Mouse (Mus musculus) frontal cortex, adult 2 months (tissue): ENCODE measurements around the gene Tspan31. TPM values are rescaled to one million over a fixed set of nuclear protein-coding genes. Genes with fewer than 3 reads are reported as not detected.

ENCODE experiments used
- DNase-seq, 2 experiments: peaks; one replicate each; pipeline ENCODE4 v3.0.0; 2022; ENCODE audit warnings: low spot score in 1 of 2; ENCODE audit errors: extremely low spot score in 1 of 2
- polyA plus RNA-seq: library from polyadenylated mRNA; depleted of rRNA; stranded (reverse); fragments of >200 nt; gene quantifications from 2 replicates; pipeline ENCODE4 v1.2.3, GENCODE M21; 2012; rRNA removed

Tspan31 gene
- polyA plus RNA-seq, 1 experiment = 89.9 TPM

GRCm38 (mm10) chr10:127048608-127049394, 21.3 kb downstream of the Tspan31 start:
- DNase-seq = no peak

DNA sequence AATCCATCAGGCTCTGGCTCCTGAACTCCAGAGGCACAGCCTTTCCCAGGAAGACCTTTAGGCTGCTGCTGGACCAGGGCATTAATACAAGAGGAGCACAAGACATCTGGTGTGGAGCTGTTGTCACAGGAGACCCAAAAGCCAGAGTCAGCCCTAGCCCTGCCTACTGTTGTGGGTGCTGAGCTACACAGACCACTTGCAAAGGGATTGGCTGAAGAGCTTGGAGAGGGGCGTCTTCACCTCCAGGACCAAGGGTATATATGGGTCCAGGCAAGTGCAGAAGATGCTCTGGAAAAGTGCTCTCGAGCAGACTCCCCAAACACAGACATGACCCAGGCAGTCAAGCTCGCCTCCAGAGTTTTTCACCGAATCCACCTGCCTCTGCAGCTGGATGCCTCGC, 22.1 kb downstream of the Tspan31 start, which contains the start of gene Cyp27b1:
Gene Cyp27b1, plus strand, starts transcription at position 297 of the 400 bp plus-strand sequence.
- DNase-seq = no peak

DNA sequence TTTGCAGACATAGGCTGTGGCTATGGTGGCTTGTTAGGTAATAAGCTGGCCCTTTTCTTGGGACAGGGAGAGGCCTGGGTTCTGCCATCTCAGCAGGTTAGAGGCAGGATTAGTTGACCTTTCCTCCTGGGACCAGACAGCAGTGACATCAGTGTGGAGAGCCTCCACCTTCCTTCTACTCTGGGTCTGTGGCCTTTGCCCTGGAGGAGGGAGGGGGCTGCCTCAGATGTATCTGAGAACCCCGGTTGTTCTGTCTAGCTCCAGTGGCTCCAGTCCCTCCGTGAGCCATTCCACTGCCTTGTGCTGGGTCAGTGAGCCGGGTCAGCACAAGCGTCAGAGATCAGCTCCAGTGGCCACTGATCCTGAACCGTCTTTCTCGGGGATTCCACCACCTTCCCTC, 26.9 kb downstream of the Tspan31 start:
- no peak for DNase-seq

GRCm38 (mm10) chr10:127042468-127043115, 27.5 kb downstream of the Tspan31 start:
- DNase-seq = no peak

DNA sequence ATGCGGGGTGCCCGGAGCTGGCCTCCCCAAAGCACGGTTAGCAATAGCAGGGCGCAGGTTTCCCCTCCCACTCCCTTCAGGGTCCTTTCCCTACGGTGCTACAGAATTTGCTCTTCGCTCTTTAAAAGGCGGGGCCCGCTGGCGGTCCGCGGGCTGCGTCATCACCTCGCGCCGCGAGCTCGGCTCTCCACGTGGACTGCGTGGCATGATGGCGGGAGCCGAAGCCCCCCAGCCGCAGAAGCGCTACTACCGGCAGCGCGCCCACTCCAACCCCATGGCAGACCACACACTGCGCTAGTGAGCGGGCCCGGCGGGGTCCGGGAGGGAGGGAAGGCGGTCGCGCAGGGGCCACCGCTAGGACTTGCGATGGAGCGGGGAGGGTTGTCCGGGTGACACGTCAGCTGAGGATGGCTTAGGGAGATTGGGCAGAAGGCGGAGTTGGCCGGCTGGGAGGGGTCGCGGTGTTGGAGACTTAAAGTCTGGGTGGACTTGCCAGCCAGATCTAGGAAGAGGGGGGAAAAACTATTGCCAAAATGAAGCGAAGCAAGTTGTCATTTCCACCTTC, 28.2 kb downstream of the Tspan31 start:
- DNase-seq = peak; percentile 80 to 92

DNA sequence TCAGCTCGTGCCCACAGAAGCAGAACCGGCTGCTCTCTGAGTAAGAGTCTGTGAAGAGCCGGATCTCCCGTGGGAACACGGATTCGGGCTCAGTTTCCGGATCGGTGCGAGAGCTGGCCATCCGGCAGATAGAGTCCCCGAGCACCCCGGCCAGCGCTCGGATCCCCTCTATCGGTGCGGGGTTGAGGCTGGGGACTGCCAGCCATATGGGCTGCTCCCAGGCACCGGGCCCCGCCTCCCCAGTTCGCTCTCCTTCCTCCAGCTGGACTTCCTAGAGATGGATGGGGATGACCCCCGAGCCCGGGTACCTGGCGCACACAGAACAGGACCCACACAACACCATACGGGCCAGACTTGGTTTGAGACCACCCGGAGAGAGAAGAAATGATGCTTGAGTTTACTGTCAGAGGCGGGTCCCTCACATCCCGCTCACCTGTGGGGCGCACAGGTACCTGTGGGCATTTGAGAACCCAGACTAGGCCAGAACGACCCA, 28.7 kb downstream of the Tspan31 start, which contains the start of the genes Mettl1 and Eef1akmt3:
Gene Mettl1, plus strand, starts transcription at position 141 of the 493 bp plus-strand sequence.
Gene Eef1akmt3, minus strand, starts transcription at position 240 of the 493 bp plus-strand sequence.
- DNase-seq = no peak

- peak in 1 of 2 experiments; percentile 70 for DNase-seq
Measured at GRCm38 (mm10) chr10:127040569-127041214, 29.4 kb downstream of the Tspan31 start.

DNA sequence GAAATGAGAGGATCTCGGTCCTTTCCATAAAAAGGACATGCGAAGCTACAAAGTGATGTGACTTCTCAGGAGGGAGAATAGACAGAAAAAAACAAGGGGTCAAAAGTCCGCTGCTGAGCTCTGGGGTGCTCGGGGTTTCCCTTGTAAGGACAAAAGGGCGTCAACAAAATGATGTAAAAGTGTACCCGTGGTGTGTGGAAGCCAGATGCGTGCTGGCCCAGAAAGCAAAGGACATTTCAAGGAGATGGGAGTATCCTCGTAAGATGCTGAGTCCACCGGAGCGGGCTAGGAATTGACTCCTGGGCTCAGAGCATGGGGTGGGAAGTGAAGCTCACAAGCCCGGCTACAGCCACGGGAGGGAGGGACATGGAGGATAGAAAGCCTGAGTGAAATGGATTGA, 32.4 kb downstream of the Tspan31 start:
- DNase-seq = no peak

GRCm38 (mm10) chr10:127036273-127036672, 33.8 kb downstream of the Tspan31 start:
- no peak for DNase-seq

DNA sequence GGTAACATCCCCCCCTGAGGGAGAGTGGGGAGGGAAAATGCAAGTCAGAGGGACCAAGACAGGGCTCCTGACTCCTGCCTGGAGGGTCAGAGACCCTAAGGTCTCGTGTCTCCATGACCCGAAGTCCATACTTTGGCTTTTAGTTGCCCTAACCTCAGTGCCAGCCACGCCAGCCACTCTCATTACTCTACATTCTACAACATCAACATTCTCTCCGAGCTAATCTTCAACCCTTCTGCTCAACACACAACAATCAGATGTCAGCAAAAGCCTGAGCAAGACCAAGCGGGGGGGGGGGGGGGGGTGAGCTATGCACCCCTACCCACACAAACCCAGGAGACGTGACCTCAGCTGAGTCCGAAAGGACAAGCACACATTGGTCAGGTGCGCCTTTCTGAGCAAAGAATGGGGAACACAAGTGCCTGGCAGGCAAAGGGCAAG, 36.7 kb downstream of the Tspan31 start:
- DNase-seq = no peak

- peak; percentile 69 to 93 for DNase-seq
Measured at GRCm38 (mm10) chr10:127030336-127031296, 39.4 kb downstream of the Tspan31 start, which contains the start of gene Tsfm. Tsfm (minus strand) TSS chr10:127030840.

- DNase-seq = no peak
Measured at GRCm38 (mm10) chr10:127018422-127018821, 51.6 kb downstream of the Tspan31 start.

Other genes starting within 250 kb of the Tspan31 start
- 9.5 and 10.7 TPM in 2 replicates for gene Atp23, start 168.9 kb downstream of the Tspan31 start, polyA plus RNA-seq
- gene Ctdsp2, start 91.5 kb downstream of the Tspan31 start, polyA plus RNA-seq = 78.3 and 79.7 TPM in 2 replicates
- 0.14 and 0.25 TPM in 2 replicates for gene Avil, start 69.6 kb downstream of the Tspan31 start, polyA plus RNA-seq
- 31.8 and 35.2 TPM in 2 replicates for gene Tsfm, start 39.4 kb downstream of the Tspan31 start, polyA plus RNA-seq
- gene Mettl1, start 28.9 kb downstream of the Tspan31 start, polyA plus RNA-seq = 13.9 and 14.0 TPM in 2 replicates
- 0.18 and 0.27 TPM in 2 replicates for gene Eef1akmt3, start 28.8 kb downstream of the Tspan31 start, polyA plus RNA-seq
- gene Cyp27b1, start 22.0 kb downstream of the Tspan31 start, polyA plus RNA-seq = 0.70 and 1.0 TPM in 2 replicates
- 13.2 and 14.4 TPM in 2 replicates for gene March9, start 10.1 kb downstream of the Tspan31 start, polyA plus RNA-seq
- gene Cdk4, start 6.7 kb downstream of the Tspan31 start, polyA plus RNA-seq = 154 and 167 TPM in 2 replicates
- 450 and 465 TPM in 2 replicates for gene Agap2, start 5.0 kb upstream of the Tspan31 start, polyA plus RNA-seq
- 106 and 108 TPM in 2 replicates for gene Os9, start 50.9 kb upstream of the Tspan31 start, polyA plus RNA-seq
- 112 and 132 TPM in 2 replicates for gene B4galnt1, start 95.0 kb upstream of the Tspan31 start, polyA plus RNA-seq
- 5.5 and 6.6 TPM in 2 replicates for gene Slc26a10, start 110.4 kb upstream of the Tspan31 start, polyA plus RNA-seq
- 184 and 198 TPM in 2 replicates for gene Arhgef25, start 119.8 kb upstream of the Tspan31 start, polyA plus RNA-seq
- gene Dtx3, start 125.5 kb upstream of the Tspan31 start, polyA plus RNA-seq = 375 and 413 TPM in 2 replicates
- 97.3 and 97.4 TPM in 2 replicates for gene Pip4k2c, start 141.3 kb upstream of the Tspan31 start, polyA plus RNA-seq
- gene Kif5a, start 193.1 kb upstream of the Tspan31 start, polyA plus RNA-seq = 795 and 907 TPM in 2 replicates
- gene Dctn2, start 196.1 kb upstream of the Tspan31 start, polyA plus RNA-seq = 285 and 313 TPM in 2 replicates
- gene Mbd6, start 218.8 kb upstream of the Tspan31 start, polyA plus RNA-seq = 50.0 and 51.5 TPM in 2 replicates
- 63.1 and 81.8 TPM in 2 replicates for gene Mars, start 241.5 kb upstream of the Tspan31 start, polyA plus RNA-seq